Mouse (Mus musculus): Measurements from ENCODE around the gene Coa4.

GRCm38 (mm10) chr7:100557241-100557640 is 20.4 kb downstream of the Coa4 start:
- TF ChIP-seq MXI1 (IDR thresholded peaks at IDR 0.05; ENCODE audit: low read depth, low read length), result no peak
- TF ChIP-seq POLR2A (IDR thresholded peaks at IDR 0.05; ENCODE audit: control insufficient read depth in 1 of 2, insufficient read depth in 1 of 2, low read depth in 1 of 2, low read length in 2 of 2, poor library complexity in 1 of 2), result no peak
- no peak for TF ChIP-seq KAT2A (conservative IDR thresholded peaks at IDR 0.05; ENCODE audit: low read depth, low read length)
- TF ChIP-seq USF1 (IDR thresholded peaks at IDR 0.05; ENCODE audit: low read depth, low read length), result no peak
- TF ChIP-seq ZC3H11A (IDR thresholded peaks at IDR 0.05; ENCODE audit: low read depth, low read length), result no peak
- no peak for TF ChIP-seq NRF1 (IDR thresholded peaks at IDR 0.05; ENCODE audit: insufficient read depth, low read depth, low read length, poor library complexity, severe bottlenecking)
- TF ChIP-seq CTCF (IDR thresholded peaks at IDR 0.05 in 2 of 3, conservative IDR thresholded peaks at IDR 0.05 in 1 of 3; ENCODE audit: control insufficient read depth in 1 of 3, insufficient read depth in 1 of 3, low read depth in 2 of 3, low read length in 3 of 3, poor library complexity in 1 of 3, severe bottlenecking in 1 of 3), result no peak
- no peak for TF ChIP-seq ZKSCAN1 (IDR thresholded peaks at IDR 0.05; ENCODE audit: low read depth, low read length)
- TF ChIP-seq GABPA (IDR thresholded peaks at IDR 0.05; ENCODE audit: low read depth, low read length), result no peak
